Mouse (Mus musculus) heart, postnatal 0 days (tissue): Measurements from ENCODE around the gene Gnaq.

ENCODE experiments used
- CTCF ChIP-seq: IDR thresholded peaks from 2 replicates; pipeline ENCODE4 v1.5.1; 2016; ENCODE audit warnings: antibody characterized with exemption, control low read depth, low read depth
- EP300 ChIP-seq: IDR thresholded peaks from 2 replicates; pipeline ENCODE4 v1.6.1; 2016; ENCODE audit warnings: antibody characterized with exemption, low read depth

- no peak for TF ChIP-seq CTCF
- TF ChIP-seq EP300 = no peak
Observed at GRCm38 (mm10) chr19:16250921-16251320, 118.3 kb downstream of the Gnaq start.
